Mouse (Mus musculus) stomach, postnatal 0 days (tissue): Measurements from ENCODE around the gene Azin2. TPM values are rescaled to one million over a fixed set of nuclear protein-coding genes. Genes with fewer than 3 reads are reported as not detected.
A peak's percentile ranks its signal among the peaks of the same experiment; 100 is the strongest.

Experiments used
- ATAC-seq: fragments of 200-750 bp; cut with Nextera tagmentation; 2 replicates; pipeline ENCODE4 v1.8.0; 2017; ENCODE audit not compliant: low FRiP score, low TSS enrichment
- DNase-seq: peaks from one replicate; pipeline ENCODE4 v3.0.0-alpha.2; 2016; ENCODE audit warnings: low spot score
- H3K27ac ChIP-seq: fragments of 300-500 bp; sonication (generic); replicated peaks from 2 replicates; pipeline ENCODE4 v1.5.1; 2014; ENCODE audit warnings: mild to moderate bottlenecking, control low read depth
- H3K27me3 ChIP-seq: fragments of 300-500 bp; sonication (generic); 2 replicates; pipeline ENCODE4 v1.6.1; 2014; ENCODE audit warnings: low read length; ENCODE audit not compliant: control insufficient read depth, insufficient read depth
- H3K36me3 ChIP-seq: fragments of 300-500 bp; sonication (generic); 2 replicates; pipeline ENCODE4 v1.6.1; 2014; ENCODE audit warnings: low read length, mixed read lengths; ENCODE audit not compliant: control insufficient read depth, insufficient read depth
- H3K4me1 ChIP-seq: fragments of 300-500 bp; sonication (generic); replicated peaks from 2 replicates; pipeline ENCODE4 v1.6.1; 2014; ENCODE audit warnings: antibody characterized with exemption; ENCODE audit not compliant: control insufficient read depth, insufficient read depth
- H3K4me2 ChIP-seq: fragments of 300-500 bp; sonication (generic); replicated peaks from 2 replicates; pipeline ENCODE4 v1.6.1; 2014; ENCODE audit warnings: low read depth, mild to moderate bottlenecking, control low read depth, moderate library complexity
- H3K4me3 ChIP-seq: fragments of 300-500 bp; sonication (generic); 2 replicates; pipeline ENCODE4 v1.5.1; 2014; ENCODE audit warnings: low read depth, low read length, control low read depth
- H3K9ac ChIP-seq: fragments of 300-500 bp; sonication (generic); 2 replicates; pipeline ENCODE4 v1.6.1; 2014; ENCODE audit warnings: mild to moderate bottlenecking, low read length, control low read depth, mixed read lengths
- H3K9me3 ChIP-seq: fragments of 300-500 bp; sonication (generic); 2 replicates; pipeline ENCODE4 v1.6.1; 2016; ENCODE audit warnings: low read length; ENCODE audit not compliant: control insufficient read depth
- CTCF ChIP-seq: IDR thresholded peaks from 2 replicates; pipeline ENCODE4 v1.5.1; 2016; ENCODE audit warnings: antibody characterized with exemption, low read depth, mild to moderate bottlenecking, moderate library complexity
- EP300 ChIP-seq: optimal IDR thresholded peaks from 2 replicates; pipeline ENCODE3; 2016; ENCODE audit warnings: antibody characterized with exemption
- WGBS: fragments of 180-500 bp; shearing (Covaris S2); extraction: QIAGEN DNeasy Blood & Tissue Kit; methylation state at CpG from one replicate; pipeline ENCODE4 v1.1.7; 2014; 5-methylcytosine and 5-hydroxymethylcytosine counted together
- polyA plus RNA-seq: library from polyadenylated mRNA; unstranded; fragments of >200 nt; fragmentation: Nextera tagmentation; extraction: Ambion mirVana; gene quantifications from 2 replicates; pipeline ENCODE4 v1.2.1, GENCODE M21; 2015

Azin2 gene
- polyA plus RNA-seq, 1 experiment from 2014 or later = 10.8 TPM

GRCm38 (mm10) chr4:128918187-128918586 is 44.1 kb downstream of the Azin2 start:
- Histone ChIP-seq H3K27me3 (no peaks in the 10 kb centered on the region), H3K4me1 (no peaks in the 10 kb centered on the region), H3K9me3 (no peaks in the 10 kb centered on the region), H3K4me2 (no peak overlapping the region), H3K4me3 (no peak overlapping the region), H3K9ac (no peak overlapping the region), H3K27ac (no peak overlapping the region), H3K36me3 (no peaks in the 10 kb centered on the region)
- 27% methylated on average over 3 of the region's 3 CpGs for WGBS
- DNase-seq = peak; percentile 55
- ATAC-seq = peak; percentile 41; the same call in 1 of the 2 replicates
- TF ChIP-seq CTCF = no peak
- TF ChIP-seq EP300 = no peak

DNA sequence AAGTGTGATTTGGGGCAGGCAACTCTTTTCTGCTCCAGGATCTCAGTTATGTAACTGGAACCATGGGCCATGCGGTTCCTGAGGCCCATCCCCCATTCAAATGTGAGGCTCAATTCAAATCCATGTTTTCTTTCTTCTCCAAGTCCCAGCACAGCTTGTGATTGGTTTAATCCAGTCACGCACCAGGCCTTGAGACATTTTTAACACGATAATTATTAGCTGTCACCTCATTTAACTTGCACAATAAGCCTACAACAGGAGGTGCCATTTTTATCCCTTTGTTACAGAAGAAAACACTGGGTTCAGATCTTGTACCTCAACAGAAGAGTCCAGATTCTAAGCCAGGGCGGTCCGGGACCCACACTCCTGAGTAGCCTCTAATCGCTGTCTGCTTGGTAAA is 44.5 kb downstream of the Azin2 start:
- H3K9me3 ChIP-seq = no peaks in the 10 kb centered on the region
- H3K36me3 ChIP-seq = no peaks in the 10 kb centered on the region
- H3K4me2 ChIP-seq = no peak overlapping the region
- no peak overlapping the region for H3K9ac ChIP-seq
- TF ChIP-seq EP300 (no peak), CTCF (no peak)
- no peaks in the 10 kb centered on the region for H3K4me1 ChIP-seq
- ATAC-seq (no peak), DNase-seq (no peak)
- no peak overlapping the region for H3K27ac ChIP-seq
- WGBS = 78% methylated on average over 6 of the region's 6 CpGs
- no peaks in the 10 kb centered on the region for H3K27me3 ChIP-seq
- no peak overlapping the region for H3K4me3 ChIP-seq

- H3K27me3 ChIP-seq = no peaks in the 10 kb centered on the region
- H3K4me2 ChIP-seq = no peak overlapping the region
- no peaks in the 10 kb centered on the region for H3K36me3 ChIP-seq
- ATAC-seq (peak; percentile 58), DNase-seq (no peak)
- H3K9ac ChIP-seq = no peak overlapping the region
- no peaks in the 10 kb centered on the region for H3K4me1 ChIP-seq
- H3K4me3 ChIP-seq = no peak overlapping the region
- WGBS = 53% methylated on average over 3 of the region's 3 CpGs
- no peak overlapping the region for H3K27ac ChIP-seq
- no peak for TF ChIP-seq EP300
- TF ChIP-seq CTCF = no peak
- H3K9me3 ChIP-seq = no peaks in the 10 kb centered on the region
Measured at GRCm38 (mm10) chr4:128917119-128917518, 45.1 kb downstream of the Azin2 start.

- no peaks in the 10 kb centered on the region for H3K4me1 ChIP-seq
- no peaks in the 10 kb centered on the region for H3K9me3 ChIP-seq
- no peak for TF ChIP-seq CTCF
- TF ChIP-seq EP300 = no peak
- H3K36me3 ChIP-seq = no peaks in the 10 kb centered on the region; the same call in 1 of the 2 replicates
- no peak overlapping the region for H3K27ac ChIP-seq
- no peak overlapping the region for H3K4me2 ChIP-seq
- H3K4me3 ChIP-seq = no peak overlapping the region
- 23% methylated on average over 4 of the region's 4 CpGs for WGBS
- no peak overlapping the region for H3K9ac ChIP-seq
- DNase-seq = peak; percentile 39
- no peak for ATAC-seq
- no peaks in the 10 kb centered on the region for H3K27me3 ChIP-seq
Measured at GRCm38 (mm10) chr4:128913794-128914193, 48.4 kb downstream of the Azin2 start.

GRCm38 (mm10) chr4:128912085-128912484 is 50.2 kb downstream of the Azin2 start:
- Histone ChIP-seq H3K4me2 (no peak overlapping the region), H3K27me3 (no peaks in the 10 kb centered on the region), H3K27ac (no peak overlapping the region), H3K9ac (no peak overlapping the region), H3K9me3 (no peaks in the 10 kb centered on the region), H3K36me3 (no peaks in the 10 kb centered on the region; the same call in 1 of the 2 replicates), H3K4me3 (no peak overlapping the region), H3K4me1 (0 out of 2 replicates have a peak, but pooled peaks cover 2% of the 10 kb centered on the region)
- DNase-seq (peak; percentile 54), ATAC-seq (peak; percentile 82)
- TF ChIP-seq EP300 (no peak), CTCF (no peak)
- WGBS = 78% methylated on average over 10 of the region's 10 CpGs

DNA sequence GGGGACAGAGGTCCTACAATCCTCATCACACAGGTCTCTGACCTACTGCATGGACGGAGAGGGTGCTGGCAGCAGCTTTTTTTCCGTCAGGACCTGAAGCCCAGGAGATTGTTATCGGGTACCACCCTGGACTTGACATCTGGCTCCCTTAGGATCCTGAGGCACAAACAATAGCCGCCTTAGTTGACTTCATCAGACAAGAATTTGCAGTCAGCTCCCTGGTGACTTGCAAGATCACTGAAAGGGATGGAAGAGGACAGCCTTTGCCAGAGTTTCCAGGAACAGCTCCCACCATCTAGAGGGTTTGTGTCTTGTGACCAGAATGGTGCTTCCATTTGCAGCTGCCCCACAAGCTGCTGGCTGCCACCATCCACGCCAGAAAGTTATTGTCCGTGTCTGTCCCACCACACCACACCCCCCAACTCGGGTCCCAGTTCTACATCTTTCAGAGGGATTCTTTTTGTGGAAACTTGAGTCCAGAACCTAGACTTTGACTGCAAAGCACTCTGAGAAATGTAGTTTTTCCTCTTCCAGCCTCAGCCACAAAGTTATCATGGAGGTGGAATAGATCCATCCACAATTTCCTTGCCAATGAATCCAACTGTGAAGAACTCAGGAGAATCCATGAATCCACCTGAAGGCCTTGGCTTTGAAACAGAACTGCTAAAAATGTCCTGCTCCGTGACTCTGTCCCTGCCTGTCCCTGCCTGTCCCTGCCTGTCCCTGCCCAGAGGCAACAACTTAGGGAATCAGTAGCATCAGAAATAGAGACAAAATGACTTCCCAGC is 51.8 kb downstream of the Azin2 start:
- ATAC-seq (no peak), DNase-seq (no peak)
- Histone ChIP-seq H3K4me2 (no peak overlapping the region), H3K27ac (no peak overlapping the region), H3K36me3 (no peaks in the 10 kb centered on the region; the same call in 1 of the 2 replicates), H3K4me1 (0 out of 2 replicates have a peak, but pooled peaks cover 2% of the 10 kb centered on the region), H3K4me3 (no peak overlapping the region), H3K9ac (no peak overlapping the region), H3K27me3 (no peaks in the 10 kb centered on the region), H3K9me3 (no peaks in the 10 kb centered on the region)
- TF ChIP-seq EP300 (no peak), CTCF (no peak)
- 67% methylated on average over 8 of the region's 8 CpGs for WGBS
